Mouse (Mus musculus) mesoderm, embryonic 11.5 days (tissue): ENCODE measurements around the gene Mvb12b.

Experiments
- DNase-seq: peaks from one replicate; pipeline ENCODE4 v3.0.0-alpha.2; 2012; ENCODE audit warnings: low read depth, low spot score

The Mvb12b gene

DNA sequence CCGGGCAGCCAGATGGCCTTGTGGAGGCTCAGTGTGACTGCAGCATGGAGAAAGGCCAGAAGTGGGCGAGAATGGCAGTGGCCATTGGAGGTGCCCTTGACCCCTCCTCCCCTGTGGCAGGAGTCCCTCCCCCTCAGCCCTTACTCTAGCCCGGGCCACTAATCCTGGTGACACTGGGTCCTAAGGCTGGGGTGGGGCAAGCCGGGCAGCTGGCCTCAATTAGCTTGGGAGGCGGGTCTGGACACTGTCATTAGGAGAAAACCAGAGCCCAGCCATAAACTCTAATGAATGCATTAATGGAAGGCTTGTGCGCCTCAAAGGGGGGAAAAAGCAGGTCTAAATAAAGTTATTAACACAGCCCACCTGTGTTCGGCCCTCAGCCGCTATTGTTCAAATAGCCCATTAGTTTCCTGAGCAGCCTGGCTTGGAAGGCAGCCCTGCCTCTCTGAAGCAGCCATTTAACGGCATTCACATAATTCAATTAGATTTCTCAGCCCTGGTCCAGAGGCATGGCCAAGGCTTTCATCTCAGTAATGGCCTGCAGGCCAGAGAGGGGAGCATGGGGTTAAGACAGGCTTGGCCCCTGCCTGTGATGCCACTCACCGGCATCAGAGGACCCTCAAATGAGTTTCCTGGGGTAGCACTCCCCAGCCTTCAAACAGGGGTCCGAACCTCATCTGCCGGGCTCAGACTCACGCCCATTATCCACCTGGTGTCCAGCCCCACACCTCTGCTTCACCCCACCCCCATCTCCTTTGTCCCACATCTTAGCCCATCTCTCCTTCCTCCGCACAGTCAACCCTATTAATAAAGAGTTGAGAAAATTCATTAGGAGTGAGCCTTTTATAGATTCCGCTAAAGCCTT, 186.9 kb downstream of the Mvb12b start:
- no peak for DNase-seq

- no peak for DNase-seq
These were observed 188.8 kb downstream of the Mvb12b start for GRCm38 (mm10) chr2:33698898-33699297.

GRCm38 (mm10) chr2:33696428-33696827, 191.3 kb downstream of the Mvb12b start:
- DNase-seq = no peak

DNA sequence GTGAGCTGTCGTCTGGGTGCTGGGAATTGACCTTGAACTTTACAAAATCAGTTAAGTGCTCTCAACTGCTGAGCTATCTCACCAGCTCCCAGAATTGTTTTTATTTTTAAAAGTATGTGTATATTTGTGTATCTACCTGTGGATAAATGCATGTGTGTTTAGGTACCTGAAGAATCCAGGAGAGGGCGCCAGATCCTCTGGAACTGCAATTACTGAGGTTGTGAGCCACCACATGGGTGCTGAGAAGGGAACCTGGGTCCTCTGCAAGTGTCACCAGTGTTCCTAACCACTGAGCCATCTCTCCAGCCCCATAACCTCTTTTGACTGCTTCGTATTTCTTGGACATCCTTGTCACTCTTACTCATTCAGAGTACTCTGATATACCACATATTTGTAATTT, 193.8 kb downstream of the Mvb12b start:
- DNase-seq = no peak

GRCm38 (mm10) chr2:33689880-33690462, 197.8 kb downstream of the Mvb12b start:
- DNase-seq = peak; percentile 59

DNA sequence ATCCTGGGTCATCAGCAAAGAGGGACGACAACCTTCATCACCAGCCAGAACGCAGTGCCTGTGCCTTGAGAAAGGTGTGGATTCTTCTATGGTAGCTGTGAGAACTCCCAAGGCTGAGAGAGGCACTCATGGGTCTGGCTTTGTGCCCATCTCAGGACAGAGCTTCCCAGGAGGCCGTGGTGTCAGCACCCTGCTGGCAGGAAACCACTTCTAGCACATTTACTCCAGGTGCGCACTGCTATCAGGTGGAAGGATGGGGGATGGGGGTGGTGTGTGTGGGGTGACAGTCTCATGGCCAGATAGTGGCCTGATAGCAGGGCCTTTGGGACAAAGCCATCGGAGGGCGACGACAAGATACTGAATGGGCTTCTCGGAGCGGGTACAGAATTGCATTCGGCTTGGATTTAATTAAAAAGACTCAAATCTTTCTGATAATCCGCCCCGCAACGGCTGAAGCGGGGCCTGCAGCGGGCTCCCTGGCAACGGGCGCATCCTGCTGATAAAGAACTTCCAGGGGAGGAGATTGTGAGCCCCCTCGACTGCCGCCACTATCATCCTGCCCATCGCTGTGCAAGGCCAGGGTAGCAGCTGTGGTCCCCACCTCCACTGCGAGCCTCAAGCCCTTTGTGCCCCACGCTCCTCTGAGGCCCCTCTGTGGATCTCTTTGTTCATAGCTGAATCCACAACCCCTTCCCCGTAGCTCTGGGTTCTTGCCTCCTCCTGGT, 198.4 kb downstream of the Mvb12b start:
- DNase-seq = no peak

- no peak for DNase-seq
These were observed 204.2 kb downstream of the Mvb12b start for GRCm38 (mm10) chr2:33683594-33683993.

DNA sequence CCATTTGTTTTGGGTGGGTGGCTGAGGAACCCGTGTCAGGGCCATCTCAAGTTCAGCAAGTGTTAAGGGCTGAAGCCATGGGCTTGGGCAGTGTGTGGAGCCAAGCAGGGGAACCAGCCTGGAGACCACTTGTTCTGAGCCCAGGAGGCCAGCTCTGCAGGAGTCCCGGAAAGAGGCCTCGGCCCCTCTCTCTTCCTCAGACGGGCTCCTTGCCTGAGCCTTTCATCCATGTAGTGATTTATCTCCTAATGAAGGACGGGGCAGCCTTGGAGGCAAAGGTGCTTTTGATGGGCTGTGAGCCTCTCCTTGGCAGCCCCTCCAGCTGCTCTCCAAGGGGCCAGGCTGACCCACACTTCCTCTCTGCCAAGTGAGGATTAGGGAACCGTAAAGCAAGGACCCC, 204.7 kb downstream of the Mvb12b start:
- no peak for DNase-seq

GRCm38 (mm10) chr2:33682219-33682618, 205.5 kb downstream of the Mvb12b start:
- DNase-seq = peak; percentile 64
